Mouse (Mus musculus) CD8-positive naive resting alpha-beta T cell, adult 2 months (primary cell): ENCODE measurements at regions not wholly inside any gene's neighbourhood (a gene's known extent, or its start where the extent isn't known, plus 50 kb on each side); places are given as distances from the start of the nearest gene placed in this dataset.

Experiments used
- DNase-seq, 2 experiments: peaks; one replicate each; pipeline ENCODE4 v3.0.0; 2022; ENCODE audit warnings: low read depth in 2 of 2, low spot score in 2 of 2

GRCm38 (mm10) chr3:115462623-115463022 lies 252.2 kb downstream of the S1pr1 start:
- no peak for DNase-seq
